Mouse (Mus musculus) midbrain, embryonic 13.5 days (tissue): ENCODE results near the gene AC124502.3. TPM values are rescaled to one million over a fixed set of nuclear protein-coding genes. Genes with fewer than 3 reads are reported as not detected.

Experiments used
- ATAC-seq: fragments of 200-750 bp; cut with Nextera tagmentation; 2 replicates; pipeline ENCODE4 v1.8.0; 2017; ENCODE audit warnings: mild to moderate bottlenecking, moderate TSS enrichment, moderate library complexity
- H3K27ac ChIP-seq: fragments of 300-500 bp; sonication (generic); 2 replicates; pipeline ENCODE4 v1.5.1; 2015; ENCODE audit warnings: inconsistent platforms, mild to moderate bottlenecking, moderate library complexity
- H3K27me3 ChIP-seq: fragments of 300-500 bp; sonication (generic); 2 replicates; pipeline ENCODE4 v1.6.1; 2015; ENCODE audit warnings: mild to moderate bottlenecking, inconsistent platforms
- H3K36me3 ChIP-seq: fragments of 300-500 bp; sonication (generic); 2 replicates; pipeline ENCODE4 v1.6.1; 2015; ENCODE audit warnings: mild to moderate bottlenecking, inconsistent platforms
- H3K4me1 ChIP-seq: fragments of 300-500 bp; sonication (generic); replicated peaks from 2 replicates; pipeline ENCODE4 v1.6.1; 2015; ENCODE audit warnings: inconsistent platforms
- H3K4me2 ChIP-seq: fragments of 300-500 bp; sonication (generic); replicated peaks from 2 replicates; pipeline ENCODE4 v1.6.1; 2015; ENCODE audit warnings: moderate library complexity, mild to moderate bottlenecking, inconsistent platforms
- H3K4me3 ChIP-seq: fragments of 300-500 bp; sonication (generic); replicated peaks from 2 replicates; pipeline ENCODE4 v1.5.1; 2015; ENCODE audit warnings: mild to moderate bottlenecking, inconsistent platforms
- H3K9ac ChIP-seq: fragments of 300-500 bp; sonication (generic); replicated peaks from 2 replicates; pipeline ENCODE4 v1.6.1; 2015; ENCODE audit warnings: mild to moderate bottlenecking, inconsistent platforms
- H3K9me3 ChIP-seq: fragments of 300-500 bp; sonication (generic); 2 replicates; pipeline ENCODE4 v1.6.1; 2016; ENCODE audit warnings: mild to moderate bottlenecking, inconsistent platforms
- WGBS: fragments of 180-500 bp; shearing (Covaris S2); methylation state at CpG from one replicate; pipeline ENCODE4 v1.1.7; 2015; 5-methylcytosine and 5-hydroxymethylcytosine counted together
- polyA plus RNA-seq: library from polyadenylated mRNA; unstranded; fragments of >200 nt; fragmentation: Nextera tagmentation; extraction: Ambion mirVana; gene quantifications from 2 replicates; pipeline ENCODE4 v1.2.1, GENCODE M21; 2015

Gene AC124502.3
- polyA plus RNA-seq, 1 experiment from 2014 or later: 3.9 TPM

DNA sequence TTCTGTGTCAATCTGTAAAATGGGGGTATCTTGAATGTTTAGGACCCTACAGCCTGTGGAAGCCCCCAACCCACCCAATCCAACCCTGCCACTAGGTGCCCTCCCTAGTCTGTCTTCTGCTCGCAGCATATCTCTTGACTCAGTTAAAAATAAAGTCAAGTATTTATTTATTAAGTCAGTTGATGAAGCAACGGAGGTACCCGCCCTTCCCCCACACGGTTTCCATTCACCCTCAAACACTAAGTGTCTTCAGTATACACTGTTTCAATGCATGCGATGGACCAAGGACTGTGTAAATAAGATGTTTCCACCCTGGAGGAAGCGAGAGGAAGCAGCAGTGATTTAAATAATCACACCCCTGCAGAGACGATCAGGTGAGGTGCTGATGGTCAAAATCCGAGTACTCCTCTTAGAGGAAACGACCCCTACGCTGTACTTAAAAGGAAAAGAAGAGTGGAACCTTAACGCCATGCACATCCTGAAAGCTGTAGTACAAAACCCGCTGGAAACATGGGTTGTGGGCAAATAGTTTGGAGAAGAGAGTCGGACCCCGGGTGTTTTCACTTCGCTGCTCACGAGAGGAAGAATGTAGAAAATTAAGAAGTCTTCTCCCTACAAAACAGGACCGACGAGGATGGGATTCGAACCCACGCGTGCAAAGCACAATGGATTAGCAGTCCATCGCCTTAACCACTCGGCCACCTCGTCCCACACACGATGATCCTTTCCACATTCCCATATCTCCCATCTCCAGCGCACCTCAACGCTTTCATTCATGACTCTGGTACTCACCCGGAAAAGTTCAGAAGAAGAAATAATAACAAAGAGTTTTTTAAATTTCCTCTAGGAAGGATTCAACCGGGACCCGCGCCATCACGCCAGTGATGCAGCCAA is 766 bp upstream of the AC124502.3 start:
- H3K36me3 ChIP-seq: peaks cover 7% of the 10 kb centered on the region; the same call in 1 of the 2 replicates
- no peaks in the 10 kb centered on the region for H3K9me3 ChIP-seq
- peak overlapping the region; percentile 94 for H3K9ac ChIP-seq
- 5% methylated on average over 32 of the region's 32 CpGs for WGBS
- peaks cover 36% of the 10 kb centered on the region for H3K4me1 ChIP-seq
- H3K4me3 ChIP-seq: peak overlapping the region; percentile 81
- H3K4me2 ChIP-seq: peak overlapping the region; percentile 98
- ATAC-seq: peak; percentile 21
- H3K27ac ChIP-seq: peak overlapping the region; percentile 90
- no peaks in the 10 kb centered on the region for H3K27me3 ChIP-seq

DNA sequence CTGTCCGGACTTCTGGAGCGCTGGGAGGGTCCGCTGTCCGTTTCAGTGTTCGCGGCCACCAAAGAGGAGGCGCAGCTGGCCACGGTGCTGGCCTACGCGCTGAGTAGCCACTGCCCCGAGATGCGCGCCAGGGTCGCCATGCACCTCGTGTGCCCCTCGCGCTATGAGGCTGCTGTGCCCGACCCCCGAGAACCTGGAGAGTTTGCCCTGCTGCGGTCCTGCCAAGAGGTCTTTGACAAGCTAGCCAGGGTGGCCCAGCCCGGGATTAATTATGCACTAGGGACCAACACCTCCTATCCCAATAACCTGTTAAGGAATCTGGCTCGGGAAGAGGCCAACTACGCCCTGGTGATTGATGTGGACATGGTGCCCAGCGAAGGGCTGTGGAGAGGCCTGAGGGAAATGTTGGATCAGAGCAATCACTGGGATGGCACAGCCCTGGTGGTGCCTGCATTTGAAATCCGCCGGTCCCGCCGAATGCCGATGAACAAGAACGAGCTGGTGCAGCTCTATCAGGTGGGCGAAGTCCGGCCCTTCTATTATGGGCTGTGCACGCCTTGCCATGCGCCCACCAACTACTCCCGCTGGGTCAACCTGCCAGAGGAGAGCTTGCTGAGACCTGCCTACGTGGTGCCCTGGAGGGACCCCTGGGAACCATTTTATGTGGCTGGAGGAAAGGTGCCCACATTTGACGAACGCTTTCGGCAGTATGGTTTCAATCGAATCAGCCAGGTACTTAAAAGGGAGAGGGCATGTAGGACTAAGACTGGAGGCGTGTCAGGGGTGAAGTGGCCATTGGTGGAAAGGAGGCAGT is 817 bp downstream of the AC124502.3 start:
- ATAC-seq: peak; percentile 26; the same call in 1 of the 2 replicates
- peak overlapping the region; percentile 81 for H3K4me3 ChIP-seq
- H3K27ac ChIP-seq: peak overlapping the region; percentile 90
- no peaks in the 10 kb centered on the region for H3K9me3 ChIP-seq
- no peaks in the 10 kb centered on the region for H3K27me3 ChIP-seq
- peaks cover 17% of the 10 kb centered on the region for H3K36me3 ChIP-seq
- peak overlapping the region; percentile 94 for H3K9ac ChIP-seq
- peak overlapping the region; percentile 98 for H3K4me2 ChIP-seq
- 12% methylated on average over 41 of the region's 41 CpGs for WGBS
- H3K4me1 ChIP-seq: peaks cover 36% of the 10 kb centered on the region

DNA sequence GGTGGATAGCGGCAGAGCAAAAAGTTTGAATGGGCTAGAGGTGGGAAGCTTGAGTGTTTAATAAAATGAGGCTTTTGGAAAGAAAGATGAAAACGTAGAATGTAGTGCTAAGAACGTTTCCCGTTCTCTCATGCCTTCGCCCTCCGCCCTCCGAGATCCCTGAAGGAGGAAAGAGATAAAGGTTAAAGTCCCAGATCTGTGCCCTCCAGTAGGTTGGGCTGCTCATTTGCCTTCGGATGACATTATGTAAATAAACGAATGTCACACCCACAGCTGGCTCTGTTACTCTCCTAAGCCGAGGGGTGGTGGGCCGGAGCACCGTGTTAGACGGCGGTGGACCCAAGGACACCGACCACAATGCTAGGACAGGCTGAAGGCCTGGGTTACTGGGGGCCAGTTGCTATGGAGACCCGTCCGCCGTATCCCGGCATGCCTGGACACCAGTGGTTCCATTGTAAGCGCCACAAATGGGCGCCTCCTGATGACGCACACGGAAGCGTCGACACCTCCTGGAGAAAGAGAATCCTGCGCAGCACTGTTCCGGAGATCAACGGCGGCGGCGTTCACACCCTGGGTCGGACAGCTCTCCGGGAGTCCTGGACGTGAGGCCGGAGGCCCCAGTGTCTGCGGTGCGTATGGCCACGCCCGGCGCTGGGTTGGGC is 2.3 kb downstream of the AC124502.3 start, which contains the start of gene Brms1:
Gene Brms1 (plus strand): TSS at position 493 of the 662 bp plus-strand sequence.
- peaks cover 20% of the 10 kb centered on the region for H3K36me3 ChIP-seq
- H3K4me1 ChIP-seq: peaks cover 36% of the 10 kb centered on the region
- H3K27me3 ChIP-seq: no peaks in the 10 kb centered on the region
- peak within 1 kb of the TSS; percentile 81 for H3K4me3 ChIP-seq
- H3K27ac ChIP-seq: peak within 1 kb of the TSS; percentile 77
- H3K4me2 ChIP-seq: peak within 1 kb of the TSS; percentile 98
- 7% methylated on average over 40 of the region's 40 CpGs for WGBS
- no peaks in the 10 kb centered on the region for H3K9me3 ChIP-seq
- peak within 1 kb of the TSS; percentile 94 for H3K9ac ChIP-seq
- ATAC-seq: peak; percentile 79

DNA sequence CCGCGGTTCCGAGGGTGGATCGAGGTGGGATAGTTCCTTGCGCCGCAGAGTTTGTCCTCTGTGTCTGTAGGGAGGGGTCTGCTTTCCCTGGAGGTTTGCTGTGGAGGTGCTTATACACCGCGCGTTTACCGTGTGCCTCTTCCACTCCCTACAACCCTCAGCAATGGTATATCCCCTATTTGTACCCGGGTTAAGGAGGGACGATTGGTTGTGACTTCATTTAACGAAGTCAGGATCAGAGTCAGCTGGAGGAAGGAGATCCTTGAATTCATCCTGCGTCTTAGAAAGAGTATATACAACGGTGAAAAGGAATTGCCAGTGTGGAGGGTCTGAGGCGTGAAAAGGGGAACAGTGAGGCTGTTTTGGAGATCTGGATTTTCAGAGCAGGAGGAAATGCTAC is 2.9 kb downstream of the AC124502.3 start:
- 2% methylated on average over 16 of the region's 16 CpGs for WGBS
- no peaks in the 10 kb centered on the region for H3K9me3 ChIP-seq
- H3K4me2 ChIP-seq: peak overlapping the region; percentile 98
- peaks cover 25% of the 10 kb centered on the region for H3K36me3 ChIP-seq
- ATAC-seq: no peak; the same call in 1 of the 2 replicates
- 0 out of 2 replicates have a peak overlapping the region, but pooled peaks have one; percentile 27 for H3K27ac ChIP-seq
- H3K9ac ChIP-seq: peak overlapping the region; percentile 94
- peak overlapping the region; percentile 81 for H3K4me3 ChIP-seq
- peaks cover 36% of the 10 kb centered on the region for H3K4me1 ChIP-seq
- H3K27me3 ChIP-seq: no peaks in the 10 kb centered on the region

DNA sequence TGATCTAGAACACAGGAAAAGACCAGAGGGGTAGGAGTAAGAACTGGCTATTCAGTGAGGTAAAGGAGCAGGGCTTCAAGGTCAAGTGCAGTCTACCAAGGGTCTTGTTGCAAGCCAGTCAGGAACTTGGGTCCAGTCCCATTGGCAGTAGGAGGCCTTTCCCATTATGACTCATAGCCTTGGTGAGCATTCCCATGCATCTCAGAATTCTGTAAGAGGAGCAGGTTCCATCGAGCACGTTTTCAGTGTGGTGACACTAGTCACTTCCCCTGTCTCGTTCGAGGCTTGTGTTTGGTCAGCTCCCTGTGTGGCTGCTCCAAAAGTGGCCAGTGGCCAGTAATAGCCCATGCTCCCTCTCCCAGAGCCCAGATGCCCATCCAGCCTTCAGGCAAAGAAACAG is 6.8 kb downstream of the AC124502.3 start:
- no peak for ATAC-seq

DNA sequence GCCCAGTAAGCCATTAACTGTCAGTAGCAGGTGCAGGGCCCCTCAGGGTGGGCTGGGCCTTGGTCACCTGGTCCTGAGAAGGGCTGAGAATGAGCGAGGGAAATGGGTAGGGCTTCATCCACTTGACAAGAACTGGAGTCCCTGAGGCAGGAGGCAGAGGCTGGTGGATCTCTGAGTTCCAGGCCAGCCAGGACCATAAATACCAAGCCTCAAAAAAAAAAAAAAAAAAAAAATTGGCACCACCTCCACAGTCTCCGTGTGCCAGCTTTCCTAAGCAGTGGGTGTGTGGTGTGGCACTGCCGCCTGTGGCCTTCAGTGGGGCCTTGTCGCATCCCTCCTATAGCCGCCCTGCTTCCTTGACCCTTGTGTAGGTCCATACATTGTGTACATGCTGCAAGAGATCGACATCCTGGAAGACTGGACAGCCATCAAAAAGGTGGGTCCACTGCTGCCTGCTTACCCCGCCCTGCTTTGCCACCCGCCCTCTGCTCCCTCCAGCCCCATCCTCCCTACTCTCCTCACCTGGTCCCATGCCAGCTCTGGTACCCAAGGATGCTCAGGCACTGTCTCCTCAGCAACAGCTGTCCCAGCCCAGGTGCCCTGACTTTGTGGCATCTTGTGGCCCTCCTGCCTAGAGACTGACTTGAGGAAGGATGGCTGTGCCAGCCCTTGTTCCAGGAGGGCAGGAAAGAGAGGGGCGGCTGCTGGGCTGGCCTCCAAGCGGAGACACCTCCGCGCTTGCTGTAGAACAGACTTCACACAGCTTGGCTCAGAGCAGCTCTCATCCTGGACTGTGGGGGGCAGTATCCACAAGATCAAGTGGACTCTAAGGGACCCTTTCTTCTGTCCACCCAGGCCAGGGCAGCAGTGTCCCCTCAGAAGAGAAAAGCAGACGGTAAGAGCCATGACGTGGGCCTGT is 9.7 kb downstream of the AC124502.3 start:
- Histone ChIP-seq H3K27ac (no peak overlapping the region), H3K36me3 (peaks cover 48% of the 10 kb centered on the region), H3K4me3 (no peak overlapping the region), H3K4me2 (no peak overlapping the region), H3K27me3 (peaks cover 39% of the 10 kb centered on the region), H3K9me3 (no peaks in the 10 kb centered on the region), H3K4me1 (peaks cover 25% of the 10 kb centered on the region), H3K9ac (no peak overlapping the region; the same call in 1 of the 2 replicates)
- 85% methylated on average over 14 of the region's 14 CpGs for WGBS
- no peak for ATAC-seq

More for the DNA sequence above, 6.8 kb downstream of the AC124502.3 start:
- Histone ChIP-seq H3K36me3 (peaks cover 59% of the 10 kb centered on the region), H3K27me3 (peaks cover 10% of the 10 kb centered on the region), H3K4me1 (peaks cover 31% of the 10 kb centered on the region), H3K4me2 (no peak overlapping the region), H3K4me3 (no peak overlapping the region), H3K27ac (no peak overlapping the region), H3K9ac (no peak overlapping the region; the same call in 1 of the 2 replicates), H3K9me3 (no peaks in the 10 kb centered on the region)
- 82% methylated on average over 4 of the region's 4 CpGs for WGBS

DNA sequence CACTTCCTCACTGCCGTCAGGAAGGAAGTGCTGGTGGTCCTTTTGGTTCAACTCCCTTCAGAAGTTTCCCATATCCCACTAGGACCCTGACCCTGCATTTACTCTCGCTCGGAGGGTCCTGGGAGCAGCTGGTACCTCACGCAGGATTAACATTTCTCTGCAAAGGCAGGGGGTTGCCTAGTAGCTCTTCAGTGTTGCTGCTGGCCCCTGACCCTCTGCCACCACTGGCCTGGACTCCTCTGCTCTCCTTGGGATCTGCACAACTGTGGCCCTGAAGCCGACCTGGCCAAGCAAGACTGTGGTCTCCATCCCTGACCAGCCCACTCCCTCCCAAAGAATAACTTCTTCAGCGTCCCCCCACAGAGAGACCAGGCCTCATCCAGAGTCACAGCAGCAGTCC is 10.6 kb downstream of the AC124502.3 start:
- Histone ChIP-seq H3K27me3 (peaks cover 47% of the 10 kb centered on the region), H3K9ac (peak overlapping the region; percentile 39; the same call in 1 of the 2 replicates), H3K36me3 (peaks cover 43% of the 10 kb centered on the region), H3K9me3 (no peaks in the 10 kb centered on the region), H3K4me3 (no peak overlapping the region), H3K27ac (no peak overlapping the region), H3K4me2 (no peak overlapping the region), H3K4me1 (peaks cover 25% of the 10 kb centered on the region)
- ATAC-seq: no peak
- WGBS: 46% methylated on average over 6 of the region's 6 CpGs

DNA sequence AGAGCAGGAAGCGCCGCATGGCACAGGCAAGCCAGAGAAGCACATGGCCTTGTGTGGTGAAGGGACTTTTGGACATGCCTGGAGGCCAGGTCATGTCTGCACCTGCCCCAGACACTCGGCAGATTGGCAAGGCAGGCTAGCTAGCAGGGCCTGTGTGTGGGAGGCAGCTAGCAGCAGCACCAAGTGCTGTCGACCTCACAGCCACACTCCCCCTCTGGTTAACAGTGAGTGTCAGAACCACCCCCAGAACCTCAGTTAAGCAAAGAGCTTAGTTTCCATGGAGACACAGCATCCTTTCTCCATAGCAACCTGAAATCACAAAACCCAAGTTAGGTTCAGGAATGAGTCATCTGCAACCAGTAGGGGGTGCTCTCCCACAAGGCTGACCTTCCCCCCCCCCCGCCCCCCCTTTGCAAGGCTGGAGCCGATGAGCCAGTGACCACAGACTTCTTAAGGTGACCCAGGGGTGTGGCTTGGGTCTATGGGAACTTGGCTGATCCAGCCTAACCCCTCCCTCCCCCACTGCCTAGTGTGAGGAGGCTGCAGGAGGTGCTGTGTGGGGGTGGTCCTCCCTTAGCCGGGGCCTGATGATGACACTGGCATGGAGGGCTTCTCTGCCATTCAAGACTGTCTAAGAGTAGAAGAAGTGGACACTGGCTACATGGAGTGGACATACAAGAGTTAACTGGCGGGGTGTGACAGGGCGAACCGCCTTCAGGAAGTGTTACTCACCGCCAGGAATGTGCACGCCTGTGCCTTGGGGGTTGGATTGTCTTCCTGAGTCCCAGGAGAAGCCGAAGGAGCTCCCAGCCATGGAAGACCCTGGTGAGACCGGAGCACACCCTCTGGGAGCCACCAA is 11.6 kb downstream of the AC124502.3 start, which contains the start of gene Rin1:
Gene Rin1 (plus strand): TSS at position 435 of the 859 bp plus-strand sequence.
- no peak within 1 kb of the TSS for H3K27ac ChIP-seq
- 13% methylated on average over 14 of the region's 14 CpGs for WGBS
- H3K9ac ChIP-seq: peak within 1 kb of the TSS; percentile 39; the same call in 1 of the 2 replicates
- peak; percentile 53 for ATAC-seq
- no peaks in the 10 kb centered on the region for H3K9me3 ChIP-seq
- H3K36me3 ChIP-seq: peaks cover 43% of the 10 kb centered on the region
- peaks cover 56% of the 10 kb centered on the region for H3K27me3 ChIP-seq
- H3K4me1 ChIP-seq: peaks cover 25% of the 10 kb centered on the region
- H3K4me2 ChIP-seq: no peak within 1 kb of the TSS; the same call in 1 of the 2 replicates
- no peak within 1 kb of the TSS for H3K4me3 ChIP-seq

DNA sequence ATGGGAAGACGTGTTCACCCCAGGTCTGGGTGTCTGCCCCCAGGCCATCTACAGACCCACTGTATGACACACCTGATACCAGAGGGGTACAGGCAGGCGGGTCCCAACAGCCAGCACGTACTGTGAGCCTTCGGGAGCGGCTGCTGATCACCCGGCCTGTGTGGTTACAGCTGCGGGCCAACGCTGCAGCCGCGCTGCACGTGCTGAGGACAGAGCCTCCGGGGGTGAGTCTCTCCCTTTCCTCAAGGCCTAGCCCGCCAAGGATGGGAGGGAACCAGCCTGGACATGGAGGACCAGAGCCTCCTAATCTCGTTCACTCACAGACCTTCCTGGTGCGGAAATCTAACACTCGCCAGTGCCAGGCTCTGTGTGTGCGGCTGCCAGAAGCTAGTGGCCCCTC is 12.3 kb downstream of the AC124502.3 start:
- peaks cover 25% of the 10 kb centered on the region for H3K4me1 ChIP-seq
- ATAC-seq: no peak
- no peak overlapping the region for H3K4me3 ChIP-seq
- WGBS: 7% methylated on average over 17 of the region's 17 CpGs
- peaks cover 39% of the 10 kb centered on the region for H3K36me3 ChIP-seq
- H3K27me3 ChIP-seq: peaks cover 61% of the 10 kb centered on the region
- peak overlapping the region; percentile 33; the same call in 1 of the 2 replicates for H3K9ac ChIP-seq
- no peak overlapping the region; the same call in 1 of the 2 replicates for H3K4me2 ChIP-seq
- H3K27ac ChIP-seq: no peak overlapping the region
- no peaks in the 10 kb centered on the region for H3K9me3 ChIP-seq

DNA sequence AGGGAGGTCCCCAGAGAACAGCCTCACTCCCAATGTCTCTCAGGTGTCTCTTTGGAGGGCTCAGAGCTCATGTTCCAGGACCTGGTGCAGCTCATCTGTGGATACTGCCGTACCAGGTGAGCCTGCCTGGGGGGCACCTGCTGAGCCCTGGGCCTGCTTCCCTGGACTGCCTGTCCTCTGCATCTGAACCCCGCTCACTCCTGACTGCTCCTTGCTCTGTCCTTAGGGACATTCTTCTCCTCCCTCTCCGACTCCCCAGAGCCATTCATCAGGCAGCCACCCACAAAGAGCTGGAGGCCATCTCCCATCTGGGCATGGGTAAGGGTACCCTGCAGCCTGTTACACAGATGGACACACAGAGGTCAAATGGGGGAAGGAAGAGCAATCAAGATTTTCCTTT is 12.8 kb downstream of the AC124502.3 start:
- WGBS: 49% methylated on average over 3 of the region's 3 CpGs
- 0 out of 2 replicates have a peak overlapping the region, but pooled peaks have one; percentile 33 for H3K9ac ChIP-seq
- H3K4me1 ChIP-seq: peaks cover 30% of the 10 kb centered on the region
- H3K4me2 ChIP-seq: no peak overlapping the region; the same call in 1 of the 2 replicates
- peaks cover 61% of the 10 kb centered on the region for H3K27me3 ChIP-seq
- no peaks in the 10 kb centered on the region for H3K9me3 ChIP-seq
- ATAC-seq: no peak
- no peak overlapping the region for H3K27ac ChIP-seq
- H3K4me3 ChIP-seq: no peak overlapping the region
- peaks cover 35% of the 10 kb centered on the region for H3K36me3 ChIP-seq
